Mouse (Mus musculus) forebrain, embryonic 16.5 days (tissue): ENCODE measurements at regions not wholly inside any gene's neighbourhood (a gene's known extent, or its start where the extent isn't known, plus 50 kb on each side); places are given as distances from the start of the nearest gene placed in this dataset.

Experiments used
- ATAC-seq: fragments of 200-750 bp; cut with Nextera tagmentation; 2 replicates; pipeline ENCODE4 v1.8.0; 2017; ENCODE audit warnings: mild to moderate bottlenecking, moderate library complexity
- H3K27ac ChIP-seq: fragments of 300-500 bp; sonication (generic); 2 replicates; pipeline ENCODE4 v1.5.1; 2014; ENCODE audit warnings: low read length, control low read depth
- H3K27me3 ChIP-seq: fragments of 300-500 bp; sonication (generic); replicated peaks from 2 replicates; pipeline ENCODE4 v1.6.1; 2014; ENCODE audit warnings: low read length; ENCODE audit not compliant: control insufficient read depth, insufficient read depth
- H3K36me3 ChIP-seq: fragments of 300-500 bp; sonication (generic); 2 replicates; pipeline ENCODE4 v1.6.1; 2014; ENCODE audit not compliant: control insufficient read depth, insufficient read depth
- H3K4me1 ChIP-seq: fragments of 300-500 bp; sonication (generic); replicated peaks from 2 replicates; pipeline ENCODE4 v1.6.1; 2014; ENCODE audit warnings: low read length; ENCODE audit not compliant: control insufficient read depth, insufficient read depth
- H3K4me2 ChIP-seq: fragments of 300-500 bp; sonication (generic); 2 replicates; pipeline ENCODE4 v1.6.1; 2014; ENCODE audit warnings: mild to moderate bottlenecking, low read length, control low read depth
- H3K4me3 ChIP-seq: fragments of 300-500 bp; sonication (generic); replicated peaks from 2 replicates; pipeline ENCODE4 v1.5.1; 2014; ENCODE audit warnings: mild to moderate bottlenecking, low read length, control low read depth
- H3K9ac ChIP-seq: fragments of 300-500 bp; sonication (generic); replicated peaks from 2 replicates; pipeline ENCODE4 v1.6.1; 2014; ENCODE audit warnings: low read depth, low read length, control low read depth
- H3K9me3 ChIP-seq: fragments of 300-500 bp; sonication (generic); 2 replicates; pipeline ENCODE4 v1.6.1; 2016; ENCODE audit warnings: low read length; ENCODE audit not compliant: control insufficient read depth
- WGBS: fragments of 180-500 bp; shearing (Covaris S2); extraction: QIAGEN DNeasy Blood & Tissue Kit; methylation state at CpG from one replicate; pipeline ENCODE4 v1.1.7; 2014; 5-methylcytosine and 5-hydroxymethylcytosine counted together

GRCm38 (mm10) chr16:95896126-95896525, 94.6 kb downstream of the Psmg1 start:
- no peaks in the 10 kb centered on the region for H3K27me3 ChIP-seq

GRCm38 (mm10) chr16:95893534-95894290, 97.0 kb downstream of the Psmg1 start:
- H3K4me1 ChIP-seq, result no peaks in the 10 kb centered on the region
- no peak for ATAC-seq
- WGBS, result 80% methylated on average over 6 of the region's 6 CpGs

More at GRCm38 (mm10) chr16:95896126-95896525, 94.6 kb downstream of the Psmg1 start:
- H3K27ac ChIP-seq, result no peak overlapping the region
- no peaks in the 10 kb centered on the region for H3K9me3 ChIP-seq
- ATAC-seq, result no peak
- H3K36me3 ChIP-seq, result no peaks in the 10 kb centered on the region
- no peaks in the 10 kb centered on the region for H3K4me1 ChIP-seq
- no peak overlapping the region for H3K4me2 ChIP-seq
- no peak overlapping the region for H3K4me3 ChIP-seq
- H3K9ac ChIP-seq, result no peak overlapping the region
- WGBS, result 77% methylated on average over 6 of the region's 6 CpGs

GRCm38 (mm10) chr16:95892356-95892755, 98.4 kb downstream of the Psmg1 start:
- no peak overlapping the region for H3K27ac ChIP-seq
- no peak for ATAC-seq

More at GRCm38 (mm10) chr16:95893534-95894290, 97.0 kb downstream of the Psmg1 start:
- Histone ChIP-seq H3K27me3 (no peaks in the 10 kb centered on the region), H3K4me2 (no peak overlapping the region), H3K9me3 (no peaks in the 10 kb centered on the region), H3K4me3 (no peak overlapping the region), H3K27ac (no peak overlapping the region), H3K9ac (no peak overlapping the region), H3K36me3 (no peaks in the 10 kb centered on the region)

GRCm38 (mm10) chr16:95886131-95886530, 104.6 kb downstream of the Psmg1 start:
- H3K4me2 ChIP-seq, result no peak overlapping the region
- H3K4me1 ChIP-seq, result no peaks in the 10 kb centered on the region
- H3K9ac ChIP-seq, result no peak overlapping the region
- no peaks in the 10 kb centered on the region for H3K27me3 ChIP-seq
- ATAC-seq, result no peak
- H3K36me3 ChIP-seq, result no peaks in the 10 kb centered on the region
- no peaks in the 10 kb centered on the region for H3K9me3 ChIP-seq
- H3K27ac ChIP-seq, result no peak overlapping the region
- no peak overlapping the region for H3K4me3 ChIP-seq
- WGBS, result 76% methylated on average over 1 of the region's 1 CpGs

More at GRCm38 (mm10) chr16:95892356-95892755, 98.4 kb downstream of the Psmg1 start:
- no peaks in the 10 kb centered on the region for H3K36me3 ChIP-seq
- no peaks in the 10 kb centered on the region for H3K9me3 ChIP-seq
- no peak overlapping the region for H3K4me2 ChIP-seq
- H3K4me1 ChIP-seq, result no peaks in the 10 kb centered on the region
- H3K4me3 ChIP-seq, result no peak overlapping the region
- no peak overlapping the region for H3K9ac ChIP-seq
- H3K27me3 ChIP-seq, result no peaks in the 10 kb centered on the region
- WGBS, result 70% methylated on average over 3 of the region's 3 CpGs

- Histone ChIP-seq H3K9me3 (no peaks in the 10 kb centered on the region), H3K4me1 (no peaks in the 10 kb centered on the region), H3K27me3 (no peaks in the 10 kb centered on the region), H3K36me3 (no peaks in the 10 kb centered on the region), H3K4me3 (no peak overlapping the region), H3K4me2 (no peak overlapping the region), H3K9ac (no peak overlapping the region), H3K27ac (no peak overlapping the region)
- ATAC-seq, result no peak
- 93% methylated on average over 4 of the region's 4 CpGs for WGBS
These were observed 117.5 kb downstream of the Psmg1 start for GRCm38 (mm10) chr16:95873297-95873696.

- Histone ChIP-seq H3K27me3 (no peaks in the 10 kb centered on the region), H3K36me3 (no peaks in the 10 kb centered on the region), H3K4me1 (no peaks in the 10 kb centered on the region), H3K4me3 (no peak overlapping the region), H3K27ac (no peak overlapping the region), H3K4me2 (no peak overlapping the region), H3K9me3 (no peaks in the 10 kb centered on the region), H3K9ac (no peak overlapping the region)
- no peak for ATAC-seq
- 80% methylated on average over 3 of the region's 3 CpGs for WGBS
These were observed 118.3 kb downstream of the Psmg1 start for GRCm38 (mm10) chr16:95872436-95872835.

GRCm38 (mm10) chr16:95870291-95870690, 120.5 kb downstream of the Psmg1 start:
- H3K36me3 ChIP-seq, result no peaks in the 10 kb centered on the region
- no peak overlapping the region for H3K9ac ChIP-seq
- ATAC-seq, result no peak
- no peaks in the 10 kb centered on the region for H3K4me1 ChIP-seq
- H3K4me2 ChIP-seq, result no peak overlapping the region
- no peaks in the 10 kb centered on the region for H3K9me3 ChIP-seq
- no peaks in the 10 kb centered on the region for H3K27me3 ChIP-seq
- H3K27ac ChIP-seq, result no peak overlapping the region
- WGBS, result 73% methylated on average over 2 of the region's 2 CpGs
- H3K4me3 ChIP-seq, result no peak overlapping the region

GRCm38 (mm10) chr16:95869501-95869900, 121.3 kb downstream of the Psmg1 start:
- Histone ChIP-seq H3K36me3 (no peaks in the 10 kb centered on the region), H3K4me3 (no peak overlapping the region), H3K9me3 (no peaks in the 10 kb centered on the region), H3K27ac (no peak overlapping the region), H3K4me2 (no peak overlapping the region), H3K4me1 (no peaks in the 10 kb centered on the region), H3K9ac (no peak overlapping the region), H3K27me3 (no peaks in the 10 kb centered on the region)
- WGBS, result 71% methylated on average over 5 of the region's 5 CpGs
- ATAC-seq, result no peak

GRCm38 (mm10) chr16:95868896-95869295, 121.9 kb downstream of the Psmg1 start:
- 100% methylated on average over 1 of the region's 1 CpGs for WGBS

More at GRCm38 (mm10) chr16:95868896-95869295, 121.9 kb downstream of the Psmg1 start:
- ATAC-seq, result no peak
- Histone ChIP-seq H3K4me2 (no peak overlapping the region), H3K36me3 (no peaks in the 10 kb centered on the region), H3K4me3 (no peak overlapping the region), H3K27ac (no peak overlapping the region), H3K9ac (no peak overlapping the region), H3K27me3 (no peaks in the 10 kb centered on the region), H3K9me3 (no peaks in the 10 kb centered on the region), H3K4me1 (no peaks in the 10 kb centered on the region)
